Mouse (Mus musculus) cerebral cortex, adult 2 months (tissue): ENCODE results near the gene Zfp777.

Experiments
- WGBS: fragments of 180-500 bp; shearing (Covaris S2); methylation state at CpG from one replicate; pipeline ENCODE4 v1.1.7; 2018; 5-methylcytosine and 5-hydroxymethylcytosine counted together

Zfp777 gene

DNA sequence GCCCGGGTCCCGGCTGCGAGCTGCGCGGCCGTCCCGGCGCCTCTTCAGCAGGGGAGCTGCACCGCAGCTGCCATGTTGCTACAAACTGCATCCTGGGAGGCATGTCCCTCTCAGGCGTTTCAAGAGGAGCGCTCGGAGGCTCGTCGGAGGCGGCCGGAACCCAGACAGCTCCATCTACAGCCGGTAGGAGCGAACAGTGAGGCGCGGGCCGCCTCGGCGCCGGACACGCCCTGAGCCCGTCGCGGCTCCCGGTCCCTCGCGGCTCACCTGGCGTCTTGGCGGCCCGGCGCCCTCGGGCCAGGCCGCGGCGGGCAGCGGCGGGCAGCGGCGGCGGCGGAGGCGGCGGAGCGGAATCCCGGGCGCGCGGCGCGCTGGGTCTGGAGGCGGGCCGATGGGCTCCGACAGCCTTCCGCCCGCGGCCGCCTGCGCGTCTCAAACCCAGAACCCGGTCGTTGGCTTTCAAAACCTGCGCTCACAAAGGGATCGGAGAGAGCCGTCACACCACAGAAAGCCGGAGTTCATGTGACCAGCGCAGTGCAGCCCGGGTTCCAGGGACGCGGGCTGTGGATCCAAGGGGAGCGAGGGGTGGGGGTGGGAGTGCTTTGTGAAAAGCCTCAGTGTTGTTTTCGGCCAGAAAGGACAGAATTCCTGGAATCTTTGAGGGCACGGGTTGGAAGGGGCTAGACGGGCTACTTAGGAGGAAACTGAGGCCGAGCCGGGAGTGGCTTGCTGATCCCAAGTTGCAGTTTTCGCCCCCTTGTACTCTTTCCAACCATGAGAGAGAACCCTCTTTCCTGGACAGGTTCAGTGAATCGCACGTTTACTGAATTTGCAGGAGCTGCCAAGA lies at the start of gene Zfp777:
Zfp777 (minus strand) TSS at position 486 of the 847 bp plus-strand sequence.
- WGBS, result under 1% methylated on average over 78 of the region's 82 CpGs

DNA sequence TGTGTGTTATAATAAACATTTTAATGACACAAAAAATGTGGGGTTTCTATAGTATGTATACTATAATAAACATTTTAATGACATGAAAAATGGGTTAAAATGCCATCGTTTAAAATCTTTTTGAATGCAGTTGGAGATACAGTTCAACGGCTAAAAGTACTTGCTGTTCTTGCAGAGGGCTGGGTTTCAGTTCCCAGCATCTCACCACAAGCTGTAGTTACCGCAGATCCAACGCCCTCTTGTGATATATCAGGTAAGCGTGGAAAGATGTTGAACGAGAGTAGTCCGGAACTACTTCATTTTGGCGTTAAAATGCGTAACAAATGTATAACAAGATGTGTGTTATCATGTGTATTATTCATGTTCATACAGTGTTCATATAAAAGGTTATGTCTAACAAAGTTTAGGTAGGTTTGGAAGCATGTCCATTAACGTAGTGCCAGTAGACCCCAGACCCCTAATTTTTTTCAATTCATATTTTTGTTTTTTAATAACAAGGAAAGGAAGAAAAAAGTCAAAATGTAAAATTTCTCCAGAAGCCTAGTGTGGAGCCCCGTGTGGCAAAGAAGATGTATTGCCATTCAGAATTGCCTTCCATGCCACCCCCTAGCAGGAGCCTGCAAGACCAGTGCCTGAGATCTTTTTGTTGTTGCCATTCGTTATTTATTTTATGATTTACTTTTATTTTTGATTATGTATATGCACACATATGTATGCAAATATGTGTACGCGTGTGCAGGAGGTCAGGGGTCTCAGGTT lies 38.4 kb upstream of the Zfp777 start:
- 37% methylated on average over 14 of the region's 14 CpGs for WGBS

DNA sequence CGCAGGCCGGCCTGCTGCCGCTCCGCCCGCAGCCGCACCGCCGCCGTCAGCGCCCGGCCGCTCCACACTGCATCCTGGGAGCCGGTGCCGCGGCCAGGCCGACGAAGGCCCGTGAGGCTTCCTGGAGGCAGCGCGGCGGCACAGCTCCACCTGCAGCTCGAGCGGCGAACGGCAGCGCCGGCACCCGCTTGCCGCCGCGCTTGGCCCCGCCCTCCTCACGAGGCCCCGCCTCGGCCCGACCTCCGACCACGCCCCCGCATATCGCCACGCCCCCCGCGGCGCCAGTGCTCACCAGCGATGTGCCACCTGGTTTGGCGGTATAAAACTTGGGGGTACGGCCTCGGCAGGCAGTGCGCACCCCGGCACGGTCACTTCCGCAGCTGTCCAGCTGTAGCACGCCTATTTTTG lies 37.8 kb upstream of the Zfp777 start, which contains the start of gene Zfp746:
Zfp746 (minus strand) TSS at position 123 of the 408 bp plus-strand sequence.
- under 1% methylated on average over 53 of the region's 53 CpGs for WGBS

DNA sequence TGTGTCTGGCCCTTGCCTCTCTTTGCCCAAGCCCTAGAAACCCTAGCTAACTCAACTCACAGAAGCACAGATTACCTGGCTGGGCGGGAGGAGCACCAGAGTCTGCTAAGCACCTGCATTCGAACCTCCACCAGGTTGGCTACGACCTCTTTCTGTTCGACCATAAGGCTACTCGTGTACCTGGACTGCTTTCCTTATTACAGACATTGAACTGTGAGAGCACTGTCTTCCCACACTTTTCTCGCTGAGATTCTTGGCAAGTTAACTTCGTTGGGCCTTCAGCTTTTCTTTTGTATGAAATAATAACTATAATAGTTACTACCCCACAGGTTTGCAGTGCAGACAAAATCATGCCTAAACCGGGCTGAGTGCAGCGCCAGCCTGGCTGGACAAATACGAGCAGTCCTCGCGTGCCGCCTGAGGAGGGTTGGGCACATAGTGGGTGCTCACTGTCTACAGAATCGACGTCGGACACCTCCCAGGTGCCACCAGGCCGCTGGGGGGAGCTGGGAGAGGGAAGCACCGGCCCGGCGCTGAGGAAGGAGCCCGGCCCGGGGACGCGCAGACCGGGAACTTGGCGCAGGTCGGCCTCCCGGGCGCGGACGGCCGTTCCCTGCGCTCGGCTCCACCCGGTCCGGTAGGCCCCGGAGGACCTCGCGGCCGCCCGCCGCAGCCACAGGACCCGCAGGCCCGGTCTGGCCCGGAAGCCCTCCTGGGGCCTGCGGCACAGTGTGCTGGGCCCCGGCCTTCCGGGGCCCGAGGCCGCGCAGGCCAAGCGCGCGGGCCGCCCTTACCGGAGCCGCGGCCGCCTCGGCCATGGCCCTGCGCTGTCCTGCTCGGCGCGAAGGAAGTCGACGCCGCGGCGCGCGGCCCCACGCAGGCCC lies 37.1 kb upstream of the Zfp777 start:
- WGBS, result 2% methylated on average over 72 of the region's 72 CpGs

DNA sequence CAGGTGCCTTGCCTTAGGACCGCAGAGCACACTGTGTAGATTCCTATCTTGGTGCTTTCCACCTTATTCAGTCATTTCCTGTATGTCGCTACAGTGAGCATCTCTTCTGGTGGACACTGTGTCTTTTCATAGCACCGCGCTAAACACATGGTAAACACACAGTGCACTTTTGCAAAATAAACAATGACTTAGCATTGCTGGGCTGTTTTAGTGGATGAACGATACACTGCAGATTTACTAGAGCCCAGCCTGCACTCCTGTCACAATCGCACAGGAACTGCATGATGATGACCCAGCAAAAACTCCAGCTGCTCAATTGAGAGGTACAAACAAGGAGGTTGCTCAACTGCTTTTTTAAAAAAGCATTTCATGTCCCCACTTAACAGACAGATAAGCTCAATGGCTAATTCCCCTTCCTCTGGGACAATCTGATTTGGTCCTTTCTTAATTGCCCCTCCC lies 35.1 kb upstream of the Zfp777 start:
- WGBS, result 58% methylated on average over 6 of the region's 6 CpGs

DNA sequence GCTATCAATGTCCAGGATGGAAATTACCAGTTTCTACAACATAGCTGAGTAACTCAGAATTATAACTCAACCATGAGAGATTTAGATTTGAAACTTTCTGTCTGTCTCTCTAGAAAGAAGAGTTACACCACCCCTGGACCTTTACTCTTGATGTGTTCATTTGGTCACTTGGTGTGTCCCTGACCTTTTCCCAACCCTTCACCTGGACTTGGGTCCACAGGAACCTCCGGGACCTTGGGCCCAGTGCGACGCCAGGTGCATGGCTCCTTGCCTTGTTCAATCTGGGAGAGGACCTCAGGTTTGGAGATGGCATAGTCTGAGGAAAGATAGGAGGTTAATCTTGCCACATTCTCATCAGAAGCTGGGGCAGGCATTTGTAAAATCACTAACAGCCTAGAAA lies 33.2 kb upstream of the Zfp777 start:
- 96% methylated on average over 3 of the region's 3 CpGs for WGBS

DNA sequence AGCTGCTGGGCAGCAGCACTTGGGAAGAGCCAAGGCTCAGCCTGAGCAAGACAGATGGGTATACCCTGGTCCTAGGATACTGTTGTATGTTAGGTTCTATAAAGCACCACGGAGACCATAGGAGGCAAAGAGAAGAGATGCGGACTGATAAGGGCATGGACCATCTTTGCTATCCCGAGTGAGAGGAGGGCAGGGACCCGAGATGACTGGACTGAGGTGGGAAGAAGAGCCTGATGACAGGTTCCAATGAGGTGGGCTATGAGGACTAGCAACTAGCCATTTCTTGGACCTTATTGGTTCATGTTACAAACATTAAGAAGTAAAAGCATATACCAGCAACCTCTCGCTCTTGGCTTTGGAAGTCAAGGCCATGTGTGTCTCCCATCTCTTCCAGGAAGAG lies 32.3 kb upstream of the Zfp777 start:
- 95% methylated on average over 5 of the region's 5 CpGs for WGBS

DNA sequence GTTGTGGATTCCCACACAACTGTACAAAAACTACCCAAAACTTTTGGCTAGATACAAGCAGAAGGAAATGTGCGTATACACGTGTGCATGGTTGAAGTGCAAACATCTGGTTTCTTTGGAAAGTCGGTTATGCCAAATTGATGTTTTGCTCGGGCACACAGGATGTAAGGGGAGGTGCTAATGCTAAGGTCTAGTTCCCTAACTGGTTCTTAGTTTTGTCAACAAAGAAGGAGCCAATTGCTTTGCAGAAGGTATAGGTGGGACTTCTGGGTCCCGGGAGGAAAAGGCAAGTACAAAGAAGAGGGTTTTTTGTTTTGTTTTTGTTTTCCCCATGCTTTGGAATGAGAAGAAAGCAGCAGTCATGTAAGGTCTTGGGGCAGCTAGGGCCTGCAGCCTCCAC lies 24.6 kb upstream of the Zfp777 start:
- 73% methylated on average over 5 of the region's 5 CpGs for WGBS

DNA sequence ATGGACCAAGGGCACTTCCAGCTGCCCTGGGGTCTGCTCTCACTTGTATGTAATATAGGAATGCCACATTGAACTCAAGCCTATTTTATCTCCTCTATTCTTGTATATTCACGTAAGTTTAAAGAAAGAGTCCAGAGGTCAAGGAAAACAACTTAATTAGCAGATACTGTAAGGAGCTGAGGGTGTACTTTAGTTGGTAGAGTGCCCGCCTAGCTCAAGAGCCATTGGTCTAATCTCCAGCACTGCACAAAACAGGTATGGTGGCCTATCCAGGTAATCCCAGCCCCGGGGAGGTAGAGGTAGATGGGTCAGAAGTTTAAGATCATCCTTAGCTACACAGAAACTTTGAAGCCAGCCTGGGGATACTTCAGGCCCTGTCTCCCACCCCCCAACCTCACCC lies 18.8 kb upstream of the Zfp777 start:
- WGBS, result 92% methylated on average over 3 of the region's 3 CpGs

DNA sequence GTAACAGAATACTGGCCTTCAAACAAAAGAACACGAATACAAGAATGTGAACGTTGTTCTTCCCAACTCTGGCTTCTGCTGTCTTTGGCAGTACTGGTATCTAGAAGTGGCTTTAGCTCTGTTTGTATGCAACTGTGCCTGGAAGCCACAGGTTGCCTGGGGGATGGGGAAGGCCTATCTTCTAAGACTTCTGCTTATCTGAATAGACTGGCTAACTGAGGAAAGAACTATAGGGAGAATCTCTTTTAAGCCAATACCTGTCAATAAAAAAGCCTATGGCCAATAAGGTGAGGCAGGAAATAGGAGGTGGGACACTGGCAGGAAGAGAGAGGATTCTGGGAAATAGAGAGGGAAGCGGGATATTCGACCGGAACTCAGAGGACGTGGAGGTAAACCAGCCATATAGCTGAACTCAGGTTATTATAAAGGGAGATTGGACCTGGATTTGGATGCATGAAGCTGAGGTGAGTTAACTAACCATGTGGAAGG lies 16.9 kb upstream of the Zfp777 start:
- WGBS, result 92% methylated on average over 6 of the region's 6 CpGs

DNA sequence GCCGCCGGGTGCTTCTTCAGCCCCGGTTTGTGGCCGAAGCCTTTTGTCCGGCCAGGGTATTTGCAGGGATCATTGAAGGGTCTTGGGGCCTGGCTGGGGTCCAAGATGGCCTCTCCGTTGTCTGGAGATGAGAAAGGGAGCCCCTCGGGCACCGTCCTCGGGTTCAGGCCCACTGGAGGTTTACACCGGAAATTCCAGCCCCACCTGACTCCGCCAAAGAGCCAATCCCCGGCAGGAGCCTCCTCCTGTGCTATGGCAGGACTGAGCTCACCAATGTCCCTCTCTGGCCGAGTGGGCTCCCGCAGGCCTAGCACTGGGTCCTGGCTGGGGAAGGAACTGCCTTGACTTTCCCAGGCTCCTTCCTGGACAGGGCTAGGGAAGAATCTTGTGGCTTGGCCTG lies 15.7 kb upstream of the Zfp777 start:
- 95% methylated on average over 14 of the region's 14 CpGs for WGBS

DNA sequence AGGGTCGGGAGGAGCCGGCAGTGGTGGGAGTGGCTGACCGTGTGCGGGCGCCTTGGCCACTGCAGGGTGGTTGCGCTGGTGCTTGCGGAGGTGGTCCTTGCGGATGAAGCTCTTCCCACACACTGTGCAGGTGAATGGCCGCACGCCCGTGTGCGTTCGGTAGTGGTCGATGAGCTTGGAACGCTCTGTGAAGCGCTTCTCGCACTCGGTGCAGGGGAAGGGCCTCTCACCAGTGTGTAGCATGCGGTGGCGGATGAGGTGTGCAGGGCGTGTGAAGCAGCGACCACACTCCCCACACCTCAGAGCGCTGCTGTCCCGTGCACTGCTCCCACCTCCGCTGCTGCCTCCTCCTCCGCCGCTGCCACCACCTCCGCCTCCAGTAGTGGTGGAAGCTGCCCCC lies 15.2 kb upstream of the Zfp777 start:
- 94% methylated on average over 28 of the region's 28 CpGs for WGBS

DNA sequence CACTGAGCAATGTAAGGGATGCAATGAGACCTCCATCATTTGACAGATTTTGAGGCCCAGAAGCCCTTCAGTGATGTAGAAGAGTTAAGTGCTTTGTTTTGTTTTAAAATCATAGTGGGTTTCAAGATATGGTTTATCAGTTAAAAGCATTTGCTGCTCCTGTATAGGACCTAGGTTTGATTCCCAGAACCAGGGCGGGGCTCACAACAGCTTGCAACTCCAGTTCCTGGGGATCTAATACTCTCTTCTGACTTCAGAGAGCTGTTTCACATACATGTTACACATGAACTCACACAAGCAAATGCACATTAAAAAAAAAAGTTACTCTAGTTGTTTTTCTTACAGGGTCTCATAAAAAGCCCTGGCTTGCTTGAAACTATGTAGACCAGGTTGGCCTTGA lies 12.2 kb upstream of the Zfp777 start:
- 100% methylated on average over 1 of the region's 1 CpGs for WGBS

DNA sequence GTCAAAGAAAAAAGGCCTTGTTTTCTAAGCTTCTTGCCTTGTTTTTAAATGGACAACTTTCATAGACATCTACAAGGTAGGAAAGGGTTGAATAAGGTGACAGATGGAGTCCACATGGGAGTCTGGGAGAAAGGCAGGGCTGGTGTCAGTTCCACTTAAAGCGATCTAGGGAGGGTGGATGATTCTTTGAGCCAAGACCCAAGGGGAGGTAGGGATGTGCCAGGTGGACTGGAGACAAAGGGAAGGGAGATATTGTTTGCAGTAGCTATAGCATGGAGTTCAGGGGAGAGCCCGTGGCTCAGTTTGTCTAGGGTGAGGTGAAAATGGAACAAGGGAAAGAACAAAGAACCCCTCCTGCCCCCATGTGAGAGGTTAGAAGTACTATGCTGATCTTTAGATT lies 11.7 kb upstream of the Zfp777 start:
- WGBS, result 86% methylated on average over 2 of the region's 2 CpGs

DNA sequence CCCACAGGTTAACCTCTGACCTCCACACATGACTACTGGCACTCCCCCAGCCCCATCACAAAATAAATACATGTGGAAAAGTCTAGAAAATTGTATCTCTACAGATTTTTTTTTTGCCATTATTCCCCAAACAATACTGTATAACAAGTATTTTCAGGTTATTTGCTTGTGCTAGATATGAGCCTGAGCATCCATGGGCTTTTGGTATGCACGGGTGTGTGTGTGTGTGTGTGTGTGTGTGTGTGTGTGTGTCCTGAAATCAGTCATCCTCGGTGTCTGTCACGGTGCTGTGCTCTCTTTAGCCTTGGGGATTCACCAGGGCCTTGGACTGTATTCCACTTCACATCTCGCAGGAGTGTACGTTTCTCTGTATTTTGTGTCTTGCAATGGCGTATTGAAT lies 3.4 kb upstream of the Zfp777 start:
- 90% methylated on average over 6 of the region's 6 CpGs for WGBS

DNA sequence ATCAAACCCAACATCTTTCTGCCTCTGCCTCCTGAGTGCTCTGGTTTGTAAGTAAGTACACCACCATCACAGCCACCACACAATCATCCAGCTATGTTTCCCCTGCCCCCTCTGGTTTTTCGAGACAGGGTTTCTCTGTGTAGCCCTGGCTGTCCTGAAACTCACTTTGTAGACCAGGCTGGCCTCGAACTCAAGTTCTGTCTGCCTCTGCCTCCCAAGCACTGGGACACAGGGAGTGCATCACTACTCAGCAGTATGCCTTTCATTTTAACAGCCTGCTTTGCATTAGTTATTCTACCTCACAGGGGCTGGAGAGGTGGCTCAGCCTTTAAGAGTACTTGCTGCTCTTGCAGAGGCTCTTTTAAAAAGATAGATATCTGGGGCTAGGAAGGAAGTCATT lies 3.0 kb upstream of the Zfp777 start:
- WGBS, result 90% methylated on average over 2 of the region's 2 CpGs

DNA sequence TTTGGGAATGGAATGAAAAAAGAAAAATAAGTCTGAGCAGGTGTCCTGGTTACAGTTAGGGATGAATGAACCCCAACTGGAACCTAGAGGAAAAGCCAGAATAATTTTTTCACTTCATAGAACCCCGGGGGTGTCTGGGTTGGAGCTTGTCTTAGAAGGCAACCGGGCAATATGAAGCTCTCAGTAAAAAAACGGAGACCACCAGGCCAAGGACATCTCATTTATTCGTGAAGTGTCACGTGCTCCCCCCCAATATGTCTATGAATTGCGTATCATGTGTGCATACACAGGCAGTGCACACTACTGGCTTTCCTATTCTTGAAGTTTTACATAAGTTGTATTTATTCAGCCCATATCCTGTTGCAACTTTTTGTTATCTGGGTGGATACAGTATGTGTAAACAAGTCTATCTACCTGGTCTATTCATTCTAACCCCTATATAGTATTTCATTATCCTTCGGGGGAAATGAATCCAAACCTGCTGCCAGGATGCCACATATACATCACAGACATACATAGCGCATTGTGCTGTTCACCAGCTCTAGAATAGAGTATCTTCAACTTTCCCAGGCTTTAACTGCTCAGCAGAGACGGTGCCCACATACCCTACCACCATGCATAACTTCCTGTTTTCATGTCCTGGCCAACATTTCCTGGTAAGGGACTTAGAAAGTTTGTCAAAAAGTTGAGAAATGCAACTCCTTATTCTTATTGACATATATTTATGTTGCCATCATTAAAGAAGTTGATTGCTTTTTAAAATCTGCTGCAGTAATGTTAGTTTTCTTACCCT lies 758 bp upstream of the Zfp777 start:
- 33% methylated on average over 9 of the region's 9 CpGs for WGBS

DNA sequence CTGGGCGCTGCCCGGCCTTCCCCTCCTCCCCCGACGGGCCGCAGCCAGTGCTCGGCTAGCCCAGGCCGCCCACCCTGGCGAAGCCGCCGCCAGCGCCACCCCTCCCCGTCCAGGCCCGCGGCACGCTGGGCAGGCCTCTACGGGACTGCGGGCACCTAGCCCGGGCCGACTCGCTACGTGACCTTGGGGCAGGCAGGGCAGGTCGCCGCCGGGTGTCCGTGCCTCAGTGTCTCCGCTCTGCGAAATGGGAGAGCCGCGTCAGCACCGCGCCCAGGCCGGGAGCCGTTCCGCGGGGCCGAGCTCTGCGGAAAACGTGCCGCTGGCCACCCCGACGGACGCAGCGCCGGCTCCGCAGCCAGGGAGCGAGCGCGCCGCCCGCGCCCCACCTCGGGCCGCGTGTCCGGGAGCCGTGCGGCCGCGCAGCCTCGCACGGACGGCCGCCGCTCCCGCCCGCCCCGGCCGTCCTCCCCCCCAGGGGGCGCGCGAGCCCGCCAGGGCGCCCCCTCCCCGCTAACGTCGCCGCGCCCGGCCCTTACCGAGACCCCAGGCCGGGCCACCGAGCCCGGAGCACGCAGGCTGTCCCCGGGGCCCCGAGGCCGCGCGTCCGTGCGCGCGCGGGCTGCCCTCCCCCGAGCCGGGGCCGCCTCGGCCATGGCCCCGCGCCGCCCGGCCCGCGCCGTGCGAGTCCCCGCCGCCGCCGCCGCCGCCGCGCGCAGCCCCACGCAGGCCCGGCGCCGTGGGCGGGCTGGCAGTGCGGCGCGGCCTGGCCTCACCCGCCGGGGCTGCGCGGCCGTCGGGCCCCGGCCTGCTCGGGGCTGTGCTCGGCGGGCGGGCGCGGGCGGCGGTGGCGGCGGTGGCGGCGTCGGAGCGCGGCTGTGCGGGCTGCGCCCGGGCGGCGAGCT lies 1.0 kb downstream of the Zfp777 start:
- WGBS, result 12% methylated on average over 145 of the region's 150 CpGs

DNA sequence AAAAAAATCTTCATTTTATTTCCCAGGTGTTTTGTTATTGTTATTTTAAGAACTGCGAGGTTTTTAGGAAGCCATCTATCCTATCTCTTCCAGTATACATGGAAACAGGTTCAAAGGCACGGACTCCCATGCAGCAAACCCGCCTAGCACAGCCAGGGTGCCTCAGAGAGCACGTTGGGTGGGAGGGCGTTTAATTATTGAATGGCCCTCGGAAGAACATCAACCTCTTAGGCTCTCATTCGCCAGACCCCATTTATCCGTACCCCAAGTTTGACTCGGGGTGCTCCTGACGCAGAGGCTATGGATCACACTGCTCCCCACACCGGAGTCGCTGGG lies 1.6 kb downstream of the Zfp777 start:
- 7% methylated on average over 12 of the region's 12 CpGs for WGBS
